Mouse (Mus musculus): Measurements from ENCODE around the gene Ms4a4a.
"Not testable (repeated sequence)": the region's sequence is repeated elsewhere in the genome, so short reads cannot be mapped to it uniquely, and the experiment has no call there.

The Ms4a4a gene

GRCm38 (mm10) chr19:11375273-11375672 lies at the start of gene Ms4a4a:
Ms4a4a (plus strand) TSS chr19:11375523.
- DNase-seq (ENCODE audit: low spot score in 2 of 2): no peak

GRCm38 (mm10) chr19:11335932-11336331 lies 39.4 kb upstream of the Ms4a4a start, which contains the start of gene Ms4a7:
Ms4a7 (minus strand) TSS chr19:11336146.
- DNase-seq (ENCODE audit: low spot score in 2 of 2): no peak

GRCm38 (mm10) chr19:11343147-11343546 lies 32.2 kb upstream of the Ms4a4a start:
- DNase-seq (ENCODE audit: low spot score in 2 of 2): no peak

- no peak for DNase-seq (ENCODE audit: low spot score in 2 of 2)
Observed at GRCm38 (mm10) chr19:11343992-11344391, 31.3 kb upstream of the Ms4a4a start.

- peak in 1 of 2 experiments; percentile 11 for DNase-seq (ENCODE audit: low spot score in 2 of 2)
Observed at GRCm38 (mm10) chr19:11349698-11350481, 25.4 kb upstream of the Ms4a4a start.

- DNase-seq (ENCODE audit: low spot score in 2 of 2): no peak
Observed at GRCm38 (mm10) chr19:11351878-11352277, 23.4 kb upstream of the Ms4a4a start.

GRCm38 (mm10) chr19:11355730-11356129 lies 19.6 kb upstream of the Ms4a4a start:
- DNase-seq (ENCODE audit: low spot score in 2 of 2): peak; percentile 13 to 19

GRCm38 (mm10) chr19:11360106-11360505 lies 15.2 kb upstream of the Ms4a4a start:
- DNase-seq (ENCODE audit: low spot score in 2 of 2): peak in 1 of 2 experiments; percentile 12

- DNase-seq (ENCODE audit: low spot score in 2 of 2): no peak
Observed at GRCm38 (mm10) chr19:11362002-11362401, 13.3 kb upstream of the Ms4a4a start.

GRCm38 (mm10) chr19:11368310-11368709 lies 7.0 kb upstream of the Ms4a4a start:
- DNase-seq (ENCODE audit: low spot score in 2 of 2): no peak

GRCm38 (mm10) chr19:11371181-11371580 lies 4.1 kb upstream of the Ms4a4a start:
- DNase-seq (ENCODE audit: low spot score in 2 of 2): no peak

- DNase-seq (ENCODE audit: low spot score in 2 of 2): no peak
Observed at GRCm38 (mm10) chr19:11376399-11376798, 1.1 kb downstream of the Ms4a4a start.

GRCm38 (mm10) chr19:11387109-11387508 lies 11.8 kb downstream of the Ms4a4a start:
- DNase-seq (ENCODE audit: low spot score in 2 of 2): peak in 1 of 2 experiments; percentile 9

- no peak for DNase-seq (ENCODE audit: low spot score in 2 of 2)
Observed at GRCm38 (mm10) chr19:11387685-11388084, 12.4 kb downstream of the Ms4a4a start.

GRCm38 (mm10) chr19:11388949-11389348 lies 13.6 kb downstream of the Ms4a4a start:
- no peak for DNase-seq (ENCODE audit: low spot score in 2 of 2)

GRCm38 (mm10) chr19:11395769-11396168 lies 20.4 kb downstream of the Ms4a4a start:
- no peak for DNase-seq (ENCODE audit: low spot score in 2 of 2)

GRCm38 (mm10) chr19:11404527-11404926 lies 29.2 kb downstream of the Ms4a4a start, which contains the start of gene Ms4a4c:
Ms4a4c (plus strand) TSS chr19:11404770.
- DNase-seq (ENCODE audit: low spot score in 2 of 2): no peak

GRCm38 (mm10) chr19:11407428-11407827 lies 32.1 kb downstream of the Ms4a4a start:
- DNase-seq (ENCODE audit: low spot score in 2 of 2): no peak

- no peak for DNase-seq (ENCODE audit: low spot score in 2 of 2)
Observed at GRCm38 (mm10) chr19:11408591-11408990, 33.3 kb downstream of the Ms4a4a start.

- no peak for DNase-seq (ENCODE audit: low spot score in 2 of 2)
Observed at GRCm38 (mm10) chr19:11411640-11412039, 36.3 kb downstream of the Ms4a4a start.

GRCm38 (mm10) chr19:11414084-11414483 lies 38.8 kb downstream of the Ms4a4a start:
- DNase-seq (ENCODE audit: low spot score in 2 of 2): no peak

- DNase-seq (ENCODE audit: low spot score in 2 of 2): no peak
Observed at GRCm38 (mm10) chr19:11415581-11415980, 40.3 kb downstream of the Ms4a4a start.

GRCm38 (mm10) chr19:11418865-11419264 lies 43.5 kb downstream of the Ms4a4a start:
- not testable (repeated sequence) for DNase-seq (ENCODE audit: low spot score in 2 of 2)

Data from thymus, postnatal 10 days (tissue).